Mouse (Mus musculus) cerebellum, adult 2 months (tissue): ENCODE data around the gene Gm12887. TPM values are rescaled to one million over a fixed set of nuclear protein-coding genes. Genes with fewer than 3 reads are reported as not detected.

Source experiments
- DNase-seq, 2 experiments: peaks; one replicate each; pipeline ENCODE4 v3.0.0; 2021
- H3K27ac ChIP-seq: fragments of 200-500 bp; 2 replicates; pipeline ENCODE4 v1.5.1; 2012; ENCODE audit warnings: low read length, control low read depth, inconsistent platforms; ENCODE audit not compliant: insufficient read depth
- H3K27me3 ChIP-seq: fragments of 200-500 bp; 2 replicates; pipeline ENCODE4 v1.6.1; 2012; ENCODE audit warnings: inconsistent platforms, mild to moderate bottlenecking, low read length, moderate library complexity; ENCODE audit not compliant: control insufficient read depth, insufficient read depth
- H3K4me1 ChIP-seq: fragments of 200-500 bp; 2 replicates; pipeline ENCODE4 v1.6.1; 2011; ENCODE audit warnings: low read length; ENCODE audit not compliant: control insufficient read depth, insufficient read depth
- H3K4me3 ChIP-seq: fragments of 200-500 bp; replicated peaks from 2 replicates; pipeline ENCODE3; 2011; ENCODE audit warnings: mild to moderate bottlenecking, low read depth, low read length, control low read depth; ENCODE audit not compliant: insufficient read depth
- CTCF ChIP-seq: fragments of 200-500 bp; IDR thresholded peaks from 2 replicates; pipeline ENCODE4 v1.5.1; 2011; ENCODE audit warnings: low read depth, mild to moderate bottlenecking, control low read depth, low read length, moderate library complexity, borderline replicate concordance; ENCODE audit not compliant: insufficient read depth
- POLR2A ChIP-seq: fragments of 200-500 bp; IDR thresholded peaks from 2 replicates; pipeline ENCODE4 v1.6.1; 2011; ENCODE audit warnings: low read length, control low read depth, borderline replicate concordance; ENCODE audit not compliant: insufficient read depth
- WGBS: fragments of 180-500 bp; shearing (Covaris S2); methylation state at CpG from one replicate; pipeline ENCODE4 v1.1.7; 2018; 5-methylcytosine and 5-hydroxymethylcytosine counted together
- polyA plus RNA-seq: library from polyadenylated mRNA; depleted of rRNA; stranded (reverse); fragments of >200 nt; gene quantifications from 2 replicates; pipeline ENCODE4 v1.2.3, GENCODE M21; 2012; rRNA removed

Gm12887 gene
- polyA plus RNA-seq = not detected in 2 replicates

DNA sequence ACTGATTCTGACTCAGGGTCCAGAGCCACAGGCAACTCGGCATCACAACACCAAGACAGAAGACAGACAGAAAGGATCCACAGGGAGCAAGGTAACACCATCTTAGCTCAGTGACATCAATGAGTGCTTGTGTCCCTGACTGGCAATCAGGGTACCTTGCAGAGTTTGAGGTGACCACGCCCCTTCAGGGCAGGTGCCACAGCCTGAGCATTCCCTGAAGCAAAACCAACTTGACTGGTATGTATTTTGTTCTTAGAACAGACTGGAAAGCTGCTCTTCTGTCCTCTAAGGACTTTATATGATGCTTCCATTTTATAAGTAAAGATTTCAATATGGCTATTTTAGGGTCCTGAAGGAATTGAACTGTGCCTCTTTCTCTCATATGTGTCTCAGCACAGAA, at the start of gene Gm12887:
TSS of gene Gm12887 (minus strand) at position 101 of the 400 bp plus-strand sequence.
- no peak for DNase-seq
- Histone ChIP-seq H3K4me1 (no peaks in the 10 kb centered on the region), H3K27me3 (no peaks in the 10 kb centered on the region), H3K27ac (no peak within 1 kb of the TSS), H3K4me3 (no peak within 1 kb of the TSS)
- no peak for TF ChIP-seq POLR2A
- no peak for TF ChIP-seq CTCF
- WGBS = 44% methylated on average over 2 of the region's 2 CpGs

DNA sequence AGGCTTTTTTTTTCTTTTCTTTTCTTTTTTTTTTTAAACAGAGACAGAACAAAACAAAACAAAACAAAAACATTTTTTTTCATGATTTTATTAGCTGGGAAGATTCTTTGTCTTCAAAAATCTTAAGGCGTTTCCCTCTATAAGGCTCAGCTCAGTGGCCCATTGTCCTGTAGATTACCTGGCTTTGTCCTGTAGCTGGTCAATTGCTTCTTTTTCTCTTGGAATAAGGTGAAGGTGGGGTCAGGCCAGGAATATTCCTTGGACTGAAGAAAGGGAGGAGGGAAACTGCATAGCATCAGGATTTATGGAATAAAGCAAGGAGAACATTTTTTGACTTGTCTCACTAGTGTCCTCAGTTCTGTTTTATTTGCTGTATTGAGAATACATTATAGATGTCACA, 35.1 kb upstream of the Gm12887 start:
- no peaks in the 10 kb centered on the region for H3K27me3 ChIP-seq
- TF ChIP-seq CTCF = no peak
- no peak for TF ChIP-seq POLR2A

More for the DNA sequence above, 35.1 kb upstream of the Gm12887 start:
- WGBS = 80% methylated on average over 1 of the region's 1 CpGs
- no peak overlapping the region for H3K4me3 ChIP-seq
- H3K27ac ChIP-seq = no peak overlapping the region
- DNase-seq = no peak
- H3K4me1 ChIP-seq = no peaks in the 10 kb centered on the region

Other genes starting within 250 kb of the Gm12887 start
- gene Gm12886, start 199.0 kb downstream of the Gm12887 start, polyA plus RNA-seq = not detected in 2 replicates